23 mouse cellular contexts compared by ENCODE assay signal in genomic region chr13:51740776-51741175, GRCm38 (mm10). TPM values are rescaled to one million over a fixed set of nuclear protein-coding genes. Genes with fewer than 3 reads are reported as not detected.
DNase-seq lines count a peak whose midpoint lies in the region; ATAC-seq and TF ChIP-seq lines count a peak whose summit lies in the region.
"Had no signal": no experiment of that assay in that cellular context is flagged by ENCODE, and none has a peak within 500 bp of the region (broad histone marks: within the 10 kb centered on the region; RNA-seq: fewer than 3 reads in every experiment).

No protein-coding gene starts in this region.

- 39% methylated on average over 5 of the region's 5 CpGs for WGBS in bone marrow, adult 2 months
- WGBS in liver, embryonic 16.5 days (ENCODE audit: insufficient replicate concordance), result 65% methylated on average over 5 of the region's 5 CpGs
- 92% methylated on average over 5 of the region's 5 CpGs for WGBS in forebrain, embryonic 11.5 days

- DNase-seq in 416B (ENCODE audit: low read depth), result peak; percentile 82
- DNase-seq in layer of hippocampus, postnatal 14 days (ENCODE audit: low spot score in 2 of 2), result no peak
- DNase-seq in forebrain, embryonic 11.5 days (ENCODE audit: low spot score), result no peak
- DNase-seq in spleen, adult 12 weeks (ENCODE audit: low spot score), result no peak
- DNase-seq: adrenal gland, postnatal 10 days; cerebellum, adult 9-10 months; gastrocnemius, postnatal 10 days; heart, adult 11 months; kidney, adult 18-20 months; kidney, postnatal 10 days; retina, postnatal 1 day; right cerebral cortex, postnatal 25 days had no signal

- no peak overlapping the region for H3K9ac ChIP-seq in liver, embryonic 16.5 days (ENCODE audit: low read depth, low read length)
- H3K9ac ChIP-seq in forebrain, embryonic 11.5 days (ENCODE audit: low read length), result no peak overlapping the region
- H3K9ac ChIP-seq: embryonic facial prominence, embryonic 15.5 days; forebrain, embryonic 15.5 days; midbrain, embryonic 12.5 days; neural tube, embryonic 12.5 days had no signal

- H3K4me1 ChIP-seq in bone marrow, adult 2 months (ENCODE audit: control insufficient read depth, insufficient read depth, low read length), result peaks cover 37% of the 10 kb centered on the region
- H3K4me1 ChIP-seq in liver, embryonic 16.5 days (ENCODE audit: control insufficient read depth, low read depth, low read length), result peaks cover 75% of the 10 kb centered on the region
- no peaks in the 10 kb centered on the region for H3K4me1 ChIP-seq in forebrain, embryonic 11.5 days (replicated peaks; ENCODE audit: control insufficient read depth, insufficient read depth, low read length)
- H3K4me1 ChIP-seq: forebrain, embryonic 15.5 days had no signal

- H3K27me3 ChIP-seq in liver, embryonic 16.5 days (ENCODE audit: control insufficient read depth, insufficient read depth, low read depth, low read length), result no peaks in the 10 kb centered on the region
- no peaks in the 10 kb centered on the region for H3K27me3 ChIP-seq in forebrain, embryonic 11.5 days (ENCODE audit: control insufficient read depth, insufficient read depth, low read length)
- H3K27me3 ChIP-seq: embryonic facial prominence, embryonic 15.5 days; forebrain, embryonic 15.5 days; midbrain, embryonic 12.5 days; neural tube, embryonic 12.5 days had no signal

- H3K9me3 ChIP-seq in liver, embryonic 16.5 days (replicated peaks; ENCODE audit: control insufficient read depth, low read length), result no peaks in the 10 kb centered on the region
- no peaks in the 10 kb centered on the region for H3K9me3 ChIP-seq in forebrain, embryonic 11.5 days (ENCODE audit: control insufficient read depth, low read length)
- H3K9me3 ChIP-seq: embryonic facial prominence, embryonic 15.5 days; forebrain, embryonic 15.5 days; hindbrain, embryonic 10.5 days; limb, embryonic 10.5 days; midbrain, embryonic 12.5 days; neural tube, embryonic 12.5 days had no signal

- H3K4me2 ChIP-seq in liver, embryonic 16.5 days (ENCODE audit: low read depth, low read length), result no peak overlapping the region
- H3K4me2 ChIP-seq in forebrain, embryonic 11.5 days (ENCODE audit: low read depth, low read length, severe bottlenecking), result no peak overlapping the region
- H3K4me2 ChIP-seq: embryonic facial prominence, embryonic 15.5 days; forebrain, embryonic 15.5 days; heart, embryonic 11.5 days; midbrain, embryonic 12.5 days; neural tube, embryonic 12.5 days had no signal

- no peak for ATAC-seq in liver, embryonic 16.5 days (ENCODE audit: low read depth)
- peak; percentile 62 for ATAC-seq in monocyte, adult 5-6 weeks (replicated peaks; ENCODE audit: insufficient number of reproducible peaks, low FRiP score, low TSS enrichment, poor library complexity, severe bottlenecking)
- no peak for ATAC-seq in forebrain, embryonic 11.5 days (replicated peaks; ENCODE audit: low FRiP score)
- ATAC-seq: activated CD4-positive, CD25-positive, alpha-beta regulatory T cell, adult 4 months; forebrain, embryonic 15.5 days had no signal

- H3K36me3 ChIP-seq in liver, embryonic 16.5 days (ENCODE audit: control insufficient read depth, insufficient read depth), result no peaks in the 10 kb centered on the region
- H3K36me3 ChIP-seq in forebrain, embryonic 11.5 days (ENCODE audit: control insufficient read depth, insufficient read depth, low read length), result no peaks in the 10 kb centered on the region
- H3K36me3 ChIP-seq: embryonic facial prominence, embryonic 15.5 days; forebrain, embryonic 15.5 days; hindbrain, embryonic 10.5 days; limb, embryonic 10.5 days; midbrain, embryonic 12.5 days; neural tube, embryonic 12.5 days had no signal

- no peak for TF ChIP-seq POLR2A in bone marrow, adult 2 months (IDR thresholded peaks at IDR 0.05; ENCODE audit: borderline replicate concordance, control insufficient read depth, low read depth, low read length)

- no peak for TF ChIP-seq CTCF in bone marrow, adult 2 months (IDR thresholded peaks at IDR 0.05; ENCODE audit: control insufficient read depth, insufficient read depth, low read length)

- peak overlapping the region; percentile 55 for H3K27ac ChIP-seq in bone marrow, adult 2 months (ENCODE audit: control insufficient read depth, insufficient read depth, low read depth, low read length, poor library complexity)
- H3K27ac ChIP-seq in liver, embryonic 16.5 days (ENCODE audit: low read length), result peak overlapping the region; percentile 3; the same call in 1 of the 2 replicates
- no peak overlapping the region for H3K27ac ChIP-seq in forebrain, embryonic 11.5 days (ENCODE audit: low read depth, low read length)
- H3K27ac ChIP-seq: embryonic facial prominence, embryonic 15.5 days; forebrain, embryonic 15.5 days; hindbrain, embryonic 10.5 days; limb, embryonic 10.5 days; midbrain, embryonic 12.5 days; neural tube, embryonic 12.5 days had no signal

- no peak overlapping the region for H3K4me3 ChIP-seq in bone marrow, adult 2 months (replicated peaks; ENCODE audit: control insufficient read depth, low read depth, low read length)
- H3K4me3 ChIP-seq in liver, embryonic 16.5 days (ENCODE audit: low read depth, low read length), result no peak overlapping the region
- H3K4me3 ChIP-seq in forebrain, embryonic 11.5 days (ENCODE audit: low read depth, low read length), result no peak overlapping the region
- H3K4me3 ChIP-seq: embryonic facial prominence, embryonic 15.5 days; forebrain, embryonic 15.5 days; hindbrain, embryonic 10.5 days; limb, embryonic 10.5 days; midbrain, embryonic 12.5 days; neural tube, embryonic 12.5 days had no signal

RNA-seq across cellular contexts. Expression of gene Sema4d, which starts 52.8 kb away (rescaled TPM):
- polyA plus RNA-seq in bone marrow, adult 2 months (2011; ENCODE audit: insufficient read depth, insufficient read length, low replicate concordance, missing spikeins), result 9.3 and 23.0 TPM in 2 replicates
- 3.7 and 4.1 TPM in 2 replicates for polyA plus RNA-seq in liver, embryonic 16.5 days (2015; fragmentation: Nextera tagmentation; extraction: Ambion mirVana)
- total RNA-seq in monocyte, adult 5-6 weeks (2017), result 134 to 201 TPM (median 136 TPM) in 3 replicates
- total RNA-seq in layer of hippocampus, postnatal 14 days (2021), result 100 to 1,000 TPM; 154 to 165 TPM
- 8.3 and 8.4 TPM in 2 replicates for polyA plus RNA-seq in forebrain, embryonic 11.5 days (2014; fragmentation: Nextera tagmentation; extraction: Ambion mirVana)
